Mouse (Mus musculus) bone marrow, adult 2 months (tissue): Measurements from ENCODE around the gene Nr4a3.

Experiments used
- CTCF ChIP-seq: fragments of 200-500 bp; IDR thresholded peaks from 2 replicates; pipeline ENCODE4 v1.5.1; 2011; ENCODE audit warnings: low read length, control low read depth; ENCODE audit not compliant: control insufficient read depth, insufficient read depth
- POLR2A ChIP-seq: fragments of 200-500 bp; IDR thresholded peaks from 2 replicates; pipeline ENCODE4 v1.6.1; 2011; ENCODE audit warnings: low read depth, mild to moderate bottlenecking, control low read depth, low read length, borderline replicate concordance; ENCODE audit not compliant: control insufficient read depth

- TF ChIP-seq CTCF (no peak), POLR2A (no peak)
Observed at GRCm38 (mm10) chr4:48064311-48064710, 19.4 kb downstream of the Nr4a3 start.
